Mouse (Mus musculus): ENCODE data around the gene BC052040. TPM values are rescaled to one million over a fixed set of nuclear protein-coding genes. Genes with fewer than 3 reads are reported as not detected.
A peak's percentile ranks its signal among the peaks of the same experiment; 100 is the strongest.

The BC052040 gene
- total and polyA plus RNA-seq, 2 experiments from 2014 or later: 13.7 to 14.3 TPM

- Histone ChIP-seq H3K9me3 (ENCODE audit: low read length) (no peaks in the 10 kb centered on the region), H3K27ac (no peak overlapping the region), H3K9ac (replicated peaks; ENCODE audit: low read length) (no peak overlapping the region), H3K4me3 (ENCODE audit: low read length) (no peak overlapping the region), H3K36me3 (ENCODE audit: insufficient read depth, low read length) (no peaks in the 10 kb centered on the region), H3K4me2 (ENCODE audit: low read depth, low read length) (no peak overlapping the region), H3K27me3 (ENCODE audit: insufficient read depth, low read length) (no peaks in the 10 kb centered on the region), H3K4me1 (ENCODE audit: insufficient read depth, low read length) (no peaks in the 10 kb centered on the region)
- DNase-seq (ENCODE audit: low spot score) (no peak), ATAC-seq (no peak)
- TF ChIP-seq CTCF (IDR thresholded peaks at IDR 0.05; ENCODE audit: low read depth): no peak
- whole genome bisulfite sequencing: 80% methylated on average over 6 of the region's 6 CpGs
These were observed 79.0 kb downstream of the BC052040 start for GRCm38 (mm10) chr2:115660213-115661120.

DNA sequence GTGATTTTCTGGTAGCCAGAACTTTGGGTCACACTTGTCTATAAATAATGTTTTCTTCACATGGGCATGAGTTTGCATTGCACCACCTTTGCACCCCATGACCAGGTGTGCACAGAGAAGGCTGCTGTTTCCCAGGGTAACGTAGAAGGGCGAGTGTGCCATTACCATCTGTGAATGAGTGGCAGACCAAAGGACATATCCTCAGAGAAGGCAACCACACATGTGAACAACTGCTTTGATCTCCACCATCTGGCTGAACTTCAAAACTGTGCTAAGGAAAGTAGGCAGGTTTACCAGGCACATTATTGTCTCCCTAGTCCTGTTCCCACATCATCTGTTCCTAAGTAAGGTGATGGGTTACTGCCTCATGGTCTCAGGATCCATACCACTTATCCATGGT lies 86.0 kb downstream of the BC052040 start:
- no peak overlapping the region for H3K4me3 ChIP-seq (ENCODE audit: low read length)
- no peak overlapping the region for H3K27ac ChIP-seq
- no peak overlapping the region for H3K4me2 ChIP-seq (ENCODE audit: low read depth, low read length)
- DNase-seq (ENCODE audit: low spot score) (no peak), ATAC-seq (no peak)
- H3K4me1 ChIP-seq (ENCODE audit: insufficient read depth, low read length): no peaks in the 10 kb centered on the region
- H3K9ac ChIP-seq (replicated peaks; ENCODE audit: low read length): no peak overlapping the region
- WGBS: 89% methylated on average over 2 of the region's 2 CpGs
- no peak for TF ChIP-seq CTCF (IDR thresholded peaks at IDR 0.05; ENCODE audit: low read depth)
- H3K27me3 ChIP-seq (ENCODE audit: insufficient read depth, low read length): no peaks in the 10 kb centered on the region
- no peaks in the 10 kb centered on the region for H3K36me3 ChIP-seq (ENCODE audit: insufficient read depth, low read length)
- no peaks in the 10 kb centered on the region for H3K9me3 ChIP-seq (ENCODE audit: low read length)

DNA sequence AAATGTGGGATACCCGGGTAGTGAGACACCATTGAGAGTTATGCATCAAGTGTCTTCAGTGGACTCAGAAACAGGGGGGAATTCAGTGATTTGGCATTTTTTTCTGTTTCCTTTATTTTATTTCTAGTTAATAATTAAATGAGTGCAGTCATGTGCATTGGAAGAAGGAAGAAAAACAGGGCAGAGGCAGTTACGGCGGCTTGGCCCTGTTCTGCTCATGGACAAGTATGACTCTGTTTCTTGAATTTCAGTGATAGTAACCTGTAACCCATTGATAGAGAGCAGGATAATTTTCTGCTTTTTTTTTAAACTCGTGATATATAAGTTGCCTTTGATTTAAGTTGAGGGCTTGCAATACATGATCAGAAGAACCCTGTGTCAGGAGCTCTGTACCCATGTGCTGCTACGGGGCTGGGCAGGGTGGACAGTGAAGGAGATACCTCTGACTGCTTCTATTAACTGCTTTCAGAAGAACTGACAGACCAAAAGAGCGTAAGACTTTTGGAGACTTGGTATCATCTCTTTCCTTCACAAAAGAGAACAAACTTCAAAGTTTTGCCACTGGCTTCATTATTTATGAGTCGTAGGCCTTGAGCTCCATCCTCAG lies 91.6 kb downstream of the BC052040 start:
- Histone ChIP-seq H3K9ac (replicated peaks; ENCODE audit: low read length) (no peak overlapping the region), H3K4me3 (ENCODE audit: low read length) (no peak overlapping the region)
- WGBS: 95% methylated on average over 7 of the region's 7 CpGs

DNA sequence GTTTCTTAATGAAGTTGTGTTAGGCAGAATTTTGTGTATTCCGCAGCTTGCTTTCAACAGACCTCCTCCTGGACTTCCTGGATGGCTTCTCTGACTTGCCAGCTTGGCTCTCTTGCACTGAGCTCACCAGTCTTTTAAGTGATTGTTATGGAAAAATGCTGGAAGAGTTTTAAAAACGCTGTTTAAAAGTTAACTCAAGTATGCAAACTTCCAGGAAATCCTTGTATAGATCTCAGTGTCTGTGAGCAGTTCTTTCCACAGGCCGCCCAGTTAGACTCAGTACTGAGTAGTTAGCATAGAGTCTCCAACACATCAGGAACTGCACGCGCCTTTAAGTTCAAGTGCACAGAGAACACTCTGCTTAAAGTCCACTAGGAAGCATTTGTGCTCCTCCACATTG lies 97.3 kb downstream of the BC052040 start:
- WGBS: 75% methylated on average over 5 of the region's 5 CpGs
- ATAC-seq: no peak
- Histone ChIP-seq H3K9ac (replicated peaks; ENCODE audit: low read length) (no peak overlapping the region), H3K27ac (no peak overlapping the region), H3K27me3 (ENCODE audit: insufficient read depth, low read length) (no peaks in the 10 kb centered on the region), H3K4me2 (ENCODE audit: low read depth, low read length) (no peak overlapping the region), H3K9me3 (ENCODE audit: low read length) (no peaks in the 10 kb centered on the region), H3K4me1 (ENCODE audit: insufficient read depth, low read length) (no peaks in the 10 kb centered on the region), H3K36me3 (ENCODE audit: insufficient read depth, low read length) (no peaks in the 10 kb centered on the region), H3K4me3 (ENCODE audit: low read length) (no peak overlapping the region)
- DNase-seq (ENCODE audit: low spot score): no peak
- no peak for TF ChIP-seq CTCF (IDR thresholded peaks at IDR 0.05; ENCODE audit: low read depth)

More for the DNA sequence above, 91.6 kb downstream of the BC052040 start:
- TF ChIP-seq CTCF (IDR thresholded peaks at IDR 0.05; ENCODE audit: low read depth): no peak
- Histone ChIP-seq H3K36me3 (ENCODE audit: insufficient read depth, low read length) (no peaks in the 10 kb centered on the region), H3K4me2 (ENCODE audit: low read depth, low read length) (no peak overlapping the region), H3K4me1 (ENCODE audit: insufficient read depth, low read length) (no peaks in the 10 kb centered on the region), H3K27me3 (ENCODE audit: insufficient read depth, low read length) (no peaks in the 10 kb centered on the region), H3K9me3 (ENCODE audit: low read length) (no peaks in the 10 kb centered on the region), H3K27ac (no peak overlapping the region)
- DNase-seq (ENCODE audit: low spot score): no peak
- no peak for ATAC-seq

- Histone ChIP-seq H3K4me1 (ENCODE audit: insufficient read depth, low read length) (no peaks in the 10 kb centered on the region), H3K27me3 (ENCODE audit: insufficient read depth, low read length) (no peaks in the 10 kb centered on the region), H3K36me3 (ENCODE audit: insufficient read depth, low read length) (no peaks in the 10 kb centered on the region), H3K9me3 (ENCODE audit: low read length) (no peaks in the 10 kb centered on the region), H3K4me2 (ENCODE audit: low read depth, low read length) (no peak overlapping the region), H3K9ac (replicated peaks; ENCODE audit: low read length) (no peak overlapping the region), H3K27ac (no peak overlapping the region), H3K4me3 (ENCODE audit: low read length) (no peak overlapping the region)
- 70% methylated on average over 3 of the region's 3 CpGs for WGBS
- DNase-seq (ENCODE audit: low spot score) (no peak), ATAC-seq (no peak)
- TF ChIP-seq CTCF (IDR thresholded peaks at IDR 0.05; ENCODE audit: low read depth): no peak
These were observed 103.7 kb downstream of the BC052040 start for GRCm38 (mm10) chr2:115685250-115685649.

GRCm38 (mm10) chr2:115687612-115688011 lies 106.1 kb downstream of the BC052040 start:
- H3K27ac ChIP-seq: no peak overlapping the region
- H3K36me3 ChIP-seq (ENCODE audit: insufficient read depth, low read length): no peaks in the 10 kb centered on the region
- ATAC-seq: no peak
- 79% methylated on average over 4 of the region's 4 CpGs for WGBS
- no peaks in the 10 kb centered on the region for H3K9me3 ChIP-seq (ENCODE audit: low read length)
- DNase-seq (ENCODE audit: low spot score): no peak
- H3K9ac ChIP-seq (replicated peaks; ENCODE audit: low read length): no peak overlapping the region
- H3K4me2 ChIP-seq (ENCODE audit: low read depth, low read length): no peak overlapping the region
- TF ChIP-seq CTCF (IDR thresholded peaks at IDR 0.05; ENCODE audit: low read depth): no peak
- H3K4me1 ChIP-seq (ENCODE audit: insufficient read depth, low read length): no peaks in the 10 kb centered on the region
- H3K27me3 ChIP-seq (ENCODE audit: insufficient read depth, low read length): no peaks in the 10 kb centered on the region
- H3K4me3 ChIP-seq (ENCODE audit: low read length): no peak overlapping the region

- DNase-seq (ENCODE audit: low spot score) (peak; percentile 63), ATAC-seq (peak; percentile 69; the same call in 1 of the 2 replicates)
- Histone ChIP-seq H3K27ac (no peak overlapping the region), H3K4me3 (ENCODE audit: low read length) (no peak overlapping the region), H3K9ac (replicated peaks; ENCODE audit: low read length) (no peak overlapping the region), H3K4me2 (ENCODE audit: low read depth, low read length) (no peak overlapping the region), H3K27me3 (ENCODE audit: insufficient read depth, low read length) (no peaks in the 10 kb centered on the region), H3K9me3 (ENCODE audit: low read length) (no peaks in the 10 kb centered on the region), H3K36me3 (ENCODE audit: insufficient read depth, low read length) (no peaks in the 10 kb centered on the region), H3K4me1 (ENCODE audit: insufficient read depth, low read length) (no peaks in the 10 kb centered on the region)
- WGBS: 43% methylated on average over 6 of the region's 6 CpGs
- no peak for TF ChIP-seq CTCF (IDR thresholded peaks at IDR 0.05; ENCODE audit: low read depth)
These were observed 106.8 kb downstream of the BC052040 start for GRCm38 (mm10) chr2:115688282-115688681.

All from hindbrain, postnatal 0 days (tissue).